ENCODE assay signal across 8 mouse cellular contexts in genomic region chr13:13523625-13524584, GRCm38 (mm10).
A peak's percentile ranks its signal among the peaks of the same experiment; 100 is the strongest.
DNase-seq lines count a peak whose midpoint lies in the region; TF ChIP-seq lines count a peak whose summit lies in the region.

No protein-coding gene starts in this region.

- no peak overlapping the region for H3K27ac ChIP-seq in layer of hippocampus, adult 2 months

- no peak for TF ChIP-seq CTCF in layer of hippocampus, adult 2 months (conservative IDR thresholded peaks at IDR 0.05)

- peak; percentile 77 to 81 for DNase-seq in cerebellum, postnatal 10 days
- no peak for DNase-seq in cerebellum, adult 11-12 months
- peak; percentile 77 for DNase-seq in layer of hippocampus, adult 9-11 months
- DNase-seq in layer of hippocampus, adult 2 months (ENCODE audit: low spot score in 2 of 2) = no peak
- peak; percentile 48 for DNase-seq in brain, adult 2 months (ENCODE audit: low read depth, low spot score)
- DNase-seq in spleen, adult 12 weeks (ENCODE audit: low spot score) = peak; percentile 51
- DNase-seq in gastrocnemius, adult 18-20 months (ENCODE audit: low spot score) = no peak
- no peak for DNase-seq in urinary bladder, postnatal 10 days (ENCODE audit: low spot score)

- no peak overlapping the region for H3K4me3 ChIP-seq in layer of hippocampus, adult 2 months

Comparison
In these comparisons a context has a peak if more than half of its experiments do, and no peak if none do; other contexts are left out.
1. DNase-seq: peak in cerebellum, postnatal 10 days (2 of 2), layer of hippocampus, adult 9-11 months (single experiment), brain, adult 2 months (single experiment) and spleen, adult 12 weeks (single experiment); none in cerebellum, adult 11-12 months (single experiment), layer of hippocampus, adult 2 months (0 of 2), gastrocnemius, adult 18-20 months (single experiment) and urinary bladder, postnatal 10 days (single experiment).